Mouse (Mus musculus) CH12.LX (cell line): ENCODE data around the gene Lonp2.

ENCODE experiments used
- BHLHE40 ChIP-seq: IDR thresholded peaks from 2 replicates; pipeline ENCODE4 v1.6.1; 2011; ENCODE audit warnings: mild to moderate bottlenecking, low read depth, low read length, improper control_type of control experiment
- CHD2 ChIP-seq: IDR thresholded peaks from 2 replicates; pipeline ENCODE4 v1.6.1; 2011; ENCODE audit warnings: low read length, improper control_type of control experiment
- CTCF ChIP-seq, 2 experiments: IDR thresholded peaks in 1 of 2; conservative IDR thresholded peaks in 1 of 2; 2 replicates each; pipeline ENCODE4 v1.5.1; 2011 to 2012; ENCODE audit warnings: low read depth in 2 of 2, low read length in 2 of 2, improper control_type of control experiment in 1 of 2, inconsistent platforms in 1 of 2, mild to moderate bottlenecking in 1 of 2, moderate library complexity in 1 of 2
- ELF1 ChIP-seq: IDR thresholded peaks from 2 replicates; pipeline ENCODE4 v1.6.1; 2014; ENCODE audit warnings: low read depth, mild to moderate bottlenecking, inconsistent platforms, low read length, improper control_type of control experiment
- GABPA ChIP-seq: IDR thresholded peaks from 2 replicates; pipeline ENCODE4 v1.6.1; 2012; ENCODE audit warnings: low read depth, low read length, improper control_type of control experiment, inconsistent platforms; ENCODE audit not compliant: insufficient replicate concordance
- POLR2A ChIP-seq: IDR thresholded peaks from 2 replicates; pipeline ENCODE4 v1.6.1; 2011; ENCODE audit warnings: low read depth, mild to moderate bottlenecking, improper control_type of control experiment, low read length
- RAD21 ChIP-seq: IDR thresholded peaks from 2 replicates; pipeline ENCODE4 v1.6.1; 2011; ENCODE audit warnings: low read depth, mild to moderate bottlenecking, low read length, improper control_type of control experiment, moderate library complexity
- RCOR1 ChIP-seq: conservative IDR thresholded peaks from 2 replicates; pipeline ENCODE4 v1.6.1; 2012; ENCODE audit warnings: low read depth, mild to moderate bottlenecking, inconsistent platforms, low read length, improper control_type of control experiment
- TCF12 ChIP-seq: IDR thresholded peaks from 2 replicates; pipeline ENCODE4 v1.6.1; 2014; ENCODE audit warnings: low read depth, mild to moderate bottlenecking, inconsistent platforms, low read length, improper control_type of control experiment

DNA sequence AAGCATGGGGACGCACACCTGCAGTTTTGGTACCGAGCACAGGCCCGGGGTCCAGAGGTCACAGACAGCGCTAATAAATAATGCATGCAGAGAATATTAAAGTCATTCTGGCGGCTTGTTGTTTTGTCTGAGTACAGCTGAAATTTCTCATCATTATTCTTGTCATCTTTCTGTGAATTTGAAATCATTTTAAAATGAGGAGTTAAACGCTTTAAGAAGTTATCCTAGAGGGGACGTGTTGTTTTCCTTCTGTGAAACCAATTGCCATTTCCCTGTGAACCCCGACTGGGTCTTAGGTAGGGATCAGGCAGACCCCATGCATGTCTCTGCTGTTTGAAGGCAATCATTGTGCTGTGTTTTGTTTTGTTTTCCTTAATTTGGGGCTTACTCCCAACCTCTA lies 46.3 kb upstream of the Lonp2 start:
- TF ChIP-seq CTCF (conservative IDR thresholded peaks at IDR 0.05 in 1 of 2, IDR thresholded peaks at IDR 0.05 in 1 of 2; ENCODE audit: low read depth in 2 of 2, low read length in 2 of 2) (no peak), BHLHE40 (no peak), TCF12 (no peak), ELF1 (no peak), CHD2 (no peak), POLR2A (no peak), GABPA (no peak), RCOR1 (no peak), RAD21 (no peak)
